ENCODE assay signal across 11 mouse cellular contexts in genomic region chr10:107704443-107704842, GRCm38 (mm10). TPM values are rescaled to one million over a fixed set of nuclear protein-coding genes. Genes with fewer than 3 reads are reported as not detected.
DNase-seq lines count a peak whose midpoint lies in the region; ATAC-seq and TF ChIP-seq lines count a peak whose summit lies in the region.
"Had no signal": no experiment of that assay in that cellular context is flagged by ENCODE, and none has a peak within 500 bp of the region (broad histone marks: within the 10 kb centered on the region; RNA-seq: fewer than 3 reads in every experiment).

No protein-coding gene starts in this region.

- intact Hi-C loops in gastrocnemius, adult 2 months (cut with DNase I): loop anchor here (1.0 to 10.0 kb wide), 2 partner anchors 140 to 261 kb away; no protein-coding TSS in a partner anchor
- intact Hi-C loops in gastrocnemius, postnatal 36 days (cut with DNase I): no loop called here

- in situ Hi-C loops in ES-E14 (cut with MboI; ENCODE audit: low sequenced_read_pairs in 2 of 2, unreplicated experiment in 2 of 2): loop anchor here (10.0 to 25.0 kb wide), 2 partner anchors 260 to 267 kb away; no protein-coding TSS in a partner anchor

- H3K4me3 ChIP-seq in gastrocnemius, adult 2 months: no peak overlapping the region
- H3K4me3 ChIP-seq in limb, embryonic 14.5 days (replicated peaks; ENCODE audit: low read length): no peak overlapping the region
- no peak overlapping the region for H3K4me3 ChIP-seq in limb, embryonic 10.5 days
- H3K4me3 ChIP-seq in ES-E14 (ENCODE audit: insufficient read depth in 1 of 2, low read depth in 1 of 2, low read length in 2 of 2, poor library complexity in 1 of 2, severe bottlenecking in 1 of 2): no peak overlapping the region
- H3K4me3 ChIP-seq: midbrain, embryonic 12.5 days had no signal

- H3K4me2 ChIP-seq in limb, embryonic 14.5 days (replicated peaks; ENCODE audit: low read depth, low read length, severe bottlenecking): no peak overlapping the region
- H3K4me2 ChIP-seq: midbrain, embryonic 12.5 days had no signal

- no peak for DNase-seq in gastrocnemius, adult 2 months
- no peak for DNase-seq in gastrocnemius, postnatal 36 days
- peak; percentile 49 for DNase-seq in limb, embryonic 14.5 days (ENCODE audit: low spot score)
- no peak for DNase-seq in limb, embryonic 10.5 days (ENCODE audit: low spot score)
- no peak for DNase-seq in ES-E14 (ENCODE audit: low read depth, low spot score)
- DNase-seq in fibroblast of lung, adult 2 months (ENCODE audit: low read depth): peak; percentile 5
- DNase-seq in adrenal gland, postnatal 25 days: no peak
- no peak for DNase-seq in adrenal gland, postnatal 36 days

- no peaks in the 10 kb centered on the region for H3K27me3 ChIP-seq in limb, embryonic 14.5 days (ENCODE audit: control insufficient read depth, insufficient read depth, low read length)
- H3K27me3 ChIP-seq in limb, embryonic 10.5 days (ENCODE audit: low read depth, poor library complexity, severe bottlenecking): no peaks in the 10 kb centered on the region
- H3K27me3 ChIP-seq: midbrain, embryonic 12.5 days had no signal

- ATAC-seq in limb, embryonic 14.5 days (ENCODE audit: low FRiP score, low read depth): no peak
- ATAC-seq: inflammation-experienced regulatory T-cells, adult 6 months had no signal

- H3K9ac ChIP-seq in limb, embryonic 14.5 days (ENCODE audit: low read depth, low read length, severe bottlenecking): no peak overlapping the region
- no peak overlapping the region for H3K9ac ChIP-seq in ES-E14 (ENCODE audit: insufficient read depth, low read depth, low read length, poor library complexity, severe bottlenecking)
- H3K9ac ChIP-seq: midbrain, embryonic 12.5 days had no signal

- no peaks in the 10 kb centered on the region for H3K9me3 ChIP-seq in limb, embryonic 14.5 days (ENCODE audit: control insufficient read depth, low read length)
- H3K9me3 ChIP-seq in limb, embryonic 10.5 days (replicated peaks): no peaks in the 10 kb centered on the region
- H3K9me3 ChIP-seq in ES-E14 (ENCODE audit: control insufficient read depth, insufficient read depth, low read depth, low read length): no peaks in the 10 kb centered on the region
- H3K9me3 ChIP-seq: G1E; midbrain, embryonic 12.5 days had no signal

- no peaks in the 10 kb centered on the region for H3K4me1 ChIP-seq in limb, embryonic 14.5 days (ENCODE audit: control insufficient read depth, insufficient read depth, low read length)
- no peaks in the 10 kb centered on the region for H3K4me1 ChIP-seq in limb, embryonic 10.5 days
- H3K4me1 ChIP-seq in ES-E14 (ENCODE audit: control insufficient read depth in 2 of 2, insufficient read depth in 2 of 2, low read length in 2 of 2, poor library complexity in 1 of 2): no peaks in the 10 kb centered on the region
- H3K4me1 ChIP-seq: midbrain, embryonic 12.5 days had no signal

- no peak for TF ChIP-seq POLR2A in limb, embryonic 14.5 days (IDR thresholded peaks at IDR 0.05; ENCODE audit: borderline replicate concordance, extremely low read depth, insufficient read depth, insufficient read length)

- no peak overlapping the region for H3K27ac ChIP-seq in gastrocnemius, adult 2 months
- no peak overlapping the region for H3K27ac ChIP-seq in limb, embryonic 14.5 days (replicated peaks; ENCODE audit: low read depth, low read length)
- no peak overlapping the region for H3K27ac ChIP-seq in limb, embryonic 10.5 days
- no peak overlapping the region for H3K27ac ChIP-seq in ES-E14 (ENCODE audit: insufficient read depth, low read depth, low read length, poor library complexity, severe bottlenecking)
- H3K27ac ChIP-seq: midbrain, embryonic 12.5 days had no signal

- 52% methylated on average over 3 of the region's 3 CpGs for WGBS in limb, embryonic 14.5 days
- 53% methylated on average over 3 of the region's 3 CpGs for WGBS in limb, embryonic 10.5 days

- TF ChIP-seq CTCF in gastrocnemius, adult 2 months (IDR thresholded peaks at IDR 0.05): peak; percentile 65

- H3K36me3 ChIP-seq in limb, embryonic 14.5 days (ENCODE audit: control insufficient read depth, insufficient read depth, low read length): no peaks in the 10 kb centered on the region
- H3K36me3 ChIP-seq in limb, embryonic 10.5 days: no peaks in the 10 kb centered on the region
- no peaks in the 10 kb centered on the region for H3K36me3 ChIP-seq in ES-E14 (ENCODE audit: control insufficient read depth, insufficient read depth, low read length, poor library complexity, severe bottlenecking)
- H3K36me3 ChIP-seq: G1E; midbrain, embryonic 12.5 days had no signal

TF ChIP-seq in ES-E14, 5 proteins besides CTCF, POLR2A, EP300 and RAD21:
- TF ChIP-seq MAFK (IDR thresholded peaks at IDR 0.05; ENCODE audit: insufficient read depth, low read depth, low read length): no peak
- TF ChIP-seq ZNF384 (IDR thresholded peaks at IDR 0.05; ENCODE audit: low read depth, low read length): peak; percentile 39; the same call in 1 of the 2 replicates
- no peak for TF ChIP-seq ZC3H11A (IDR thresholded peaks at IDR 0.05; ENCODE audit: borderline replicate concordance, low read depth, low read length)
- TF ChIP-seq CHD2 (IDR thresholded peaks at IDR 0.05; ENCODE audit: low read depth, low read length): no peak
- no peak for TF ChIP-seq HCFC1 (IDR thresholded peaks at IDR 0.05; ENCODE audit: borderline replicate concordance, insufficient read depth, low read length)
TF ChIP-seq in ES-E14: peak in this region for 1.

RNA-seq across cellular contexts. Expression of gene Ptprq, which starts 15.4 kb away (rescaled TPM):
- total RNA-seq in gastrocnemius, adult 2 months (2021): under 1 TPM; 0.18 to 0.25 TPM
- total RNA-seq in gastrocnemius, postnatal 36 days (2021): under 1 TPM; 0.15 to 0.23 TPM
- polyA plus RNA-seq in limb, embryonic 14.5 days (2012; rRNA removed): 0.62 and 0.63 TPM in 2 replicates
- 0.23 TPM in 2 replicates for polyA plus RNA-seq in limb, embryonic 14.5 days (2014; fragmentation: Nextera tagmentation; extraction: Ambion mirVana)
- 0.09 and 0.11 TPM in 2 replicates for polyA plus RNA-seq in limb, embryonic 10.5 days (2016; fragmentation: Nextera tagmentation; extraction: Ambion mirVana)
- 0.04 TPM in 1 of 2 replicates, not detected in the other for total RNA-seq in ES-E14 (2012; rRNA removed)
- 0.06 and 0.29 TPM in 2 replicates for total RNA-seq in adrenal gland, postnatal 25 days (2021)
- total RNA-seq in adrenal gland, postnatal 36 days (2021): under 1 TPM; 0.07 to 0.16 TPM
- polyA plus RNA-seq: G1E; inflammation-experienced regulatory T-cells, adult 6 months had no signal

Comparison
In these comparisons a context has a peak if more than half of its experiments do, and no peak if none do; other contexts are left out.
1. DNase-seq: peak in limb, embryonic 14.5 days (single experiment) and fibroblast of lung, adult 2 months (single experiment); none in gastrocnemius, adult 2 months (single experiment), gastrocnemius, postnatal 36 days (0 of 2), limb, embryonic 10.5 days (single experiment), ES-E14 (single experiment), adrenal gland, postnatal 25 days (single experiment) and adrenal gland, postnatal 36 days (0 of 2).